Mouse (Mus musculus) layer of hippocampus, postnatal 10 days (tissue): Measurements from ENCODE around the gene Gm20388. TPM values are rescaled to one million over a fixed set of nuclear protein-coding genes. Genes with fewer than 3 reads are reported as not detected.

Experiments
- DNase-seq, 2 experiments: peaks; one replicate each; pipeline ENCODE4 v3.0.0; 2021; ENCODE audit warnings: low spot score in 2 of 2
- total RNA-seq, 2 experiments: library from RNA; stranded (reverse); gene quantifications; 2 replicates each; pipeline ENCODE4 v1.2.3; 2021

The Gm20388 gene
- total RNA-seq, 2 experiments from 2014 or later, result not detected

- no peak for DNase-seq
These were observed 3799.7 kb downstream of the Gm20388 start for GRCm38 (mm10) chr8:123710335-123710734.

GRCm38 (mm10) chr8:123714451-123714850 is 3803.8 kb downstream of the Gm20388 start:
- DNase-seq, result no peak

GRCm38 (mm10) chr8:123715916-123716592 is 3805.4 kb downstream of the Gm20388 start:
- DNase-seq, result no peak

GRCm38 (mm10) chr8:123717104-123717503 is 3806.5 kb downstream of the Gm20388 start:
- DNase-seq, result no peak

DNA sequence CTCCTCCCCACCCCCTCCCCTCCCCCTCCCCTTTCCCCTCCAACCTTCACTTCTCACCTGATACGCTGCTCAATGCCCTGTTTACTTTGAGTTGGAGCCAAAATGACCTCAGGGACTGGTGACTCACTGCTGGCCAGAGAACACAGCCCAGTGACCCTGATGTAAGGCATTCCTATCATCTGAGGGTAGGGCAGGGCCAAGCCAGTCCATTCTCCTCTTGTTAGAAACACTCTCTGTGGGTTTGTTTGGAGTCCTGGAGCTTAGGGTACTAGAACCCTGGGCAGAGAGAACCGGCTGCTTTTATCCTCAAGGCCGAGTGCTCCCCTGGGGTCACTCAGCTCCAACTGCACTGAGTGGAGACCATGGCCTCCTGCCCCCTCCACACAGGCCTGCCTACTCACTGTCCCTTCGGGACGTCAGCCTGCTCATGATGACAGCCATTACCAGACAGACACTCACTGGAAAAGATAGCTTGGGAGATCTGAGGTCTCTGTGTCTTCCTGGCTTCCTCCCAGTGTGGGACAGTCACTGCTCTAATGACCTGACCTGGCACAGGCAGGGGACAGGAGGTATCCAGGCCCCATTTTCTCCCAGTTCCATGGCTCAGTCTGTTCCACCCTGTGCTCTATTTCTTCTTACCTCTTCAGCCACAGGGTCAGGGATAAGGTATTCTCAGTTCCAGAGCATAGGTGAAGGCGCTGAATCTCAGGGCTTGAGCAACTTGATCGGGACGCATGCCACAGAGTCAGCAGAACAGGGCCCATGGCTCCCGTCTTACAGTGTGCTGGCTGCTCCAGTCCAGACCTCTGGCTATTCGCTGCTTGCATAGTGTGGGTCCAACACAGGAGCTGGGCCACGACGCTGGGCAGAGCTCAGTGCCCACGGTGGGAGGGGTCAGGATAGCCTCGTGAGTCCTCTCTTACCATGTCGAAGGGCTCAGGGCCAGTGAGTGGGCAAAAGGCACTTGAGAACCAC is 3807.2 kb downstream of the Gm20388 start:
- DNase-seq, result no peak

- no peak for DNase-seq
These were observed 3808.1 kb downstream of the Gm20388 start for GRCm38 (mm10) chr8:123718752-123719151.

DNA sequence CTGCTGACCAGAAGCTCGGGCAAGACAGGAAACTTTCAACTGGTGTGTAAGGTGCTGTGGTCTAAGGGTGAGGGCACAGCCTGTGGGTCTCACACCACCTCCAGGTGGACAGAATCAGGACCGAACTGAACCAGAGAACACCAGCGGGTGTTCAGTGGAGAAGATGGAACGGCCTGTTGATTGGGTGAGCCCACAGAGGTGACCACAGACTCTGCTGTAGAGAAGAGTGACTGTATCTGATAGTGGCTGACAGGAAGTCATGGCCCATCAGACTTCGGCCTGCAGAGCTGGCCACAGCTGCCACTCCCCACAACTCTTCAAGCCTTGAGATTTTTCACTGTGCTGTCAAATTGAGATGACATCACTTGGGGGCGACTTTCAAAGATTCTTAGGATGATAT is 3808.6 kb downstream of the Gm20388 start:
- no peak for DNase-seq

DNA sequence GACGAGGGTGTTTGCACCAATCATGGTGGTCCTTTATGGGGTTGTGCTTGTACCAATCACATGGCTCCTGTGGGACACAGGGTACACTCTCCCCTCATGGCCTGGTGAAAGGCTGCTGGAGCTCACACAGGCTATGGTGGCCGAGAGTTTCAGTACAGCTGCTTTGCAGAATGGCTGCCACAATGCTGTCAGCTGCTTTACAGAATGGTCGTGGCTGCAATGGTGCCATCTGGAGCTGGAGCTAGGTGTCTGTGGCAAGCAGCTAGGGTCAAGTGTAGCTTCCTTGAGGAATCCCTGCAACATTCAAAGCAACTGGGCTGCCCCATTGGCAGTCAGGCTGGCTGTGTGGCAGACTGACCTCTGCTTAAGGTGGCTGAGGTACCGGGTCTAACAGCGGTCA is 3809.2 kb downstream of the Gm20388 start:
- no peak for DNase-seq

DNA sequence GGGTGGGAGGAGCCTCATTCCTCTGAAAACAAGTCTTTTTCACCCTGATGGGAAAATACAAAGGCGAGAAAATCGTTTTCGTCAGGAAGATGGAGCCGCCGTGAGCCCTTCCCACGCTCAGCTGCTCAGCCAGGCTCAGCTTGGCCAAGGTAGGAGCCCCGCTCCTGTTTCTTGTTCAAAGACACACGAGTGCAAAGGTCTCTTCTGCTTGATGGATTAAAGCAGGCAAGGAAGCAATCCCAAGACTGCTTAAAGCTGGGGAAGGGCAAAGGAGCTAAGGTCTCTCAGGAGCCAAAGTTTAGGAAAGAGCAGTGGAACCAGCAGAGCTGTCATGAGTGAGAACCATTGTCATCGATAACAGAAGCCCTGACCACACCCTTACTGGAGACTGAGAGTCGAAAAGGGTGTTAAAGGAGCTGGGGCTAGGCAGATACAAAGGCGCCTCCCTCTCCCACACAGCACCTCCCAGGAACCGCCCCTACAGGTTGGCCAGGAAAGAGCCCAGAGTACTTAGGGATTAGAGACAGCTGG is 3809.9 kb downstream of the Gm20388 start:
- DNase-seq, result no peak

DNA sequence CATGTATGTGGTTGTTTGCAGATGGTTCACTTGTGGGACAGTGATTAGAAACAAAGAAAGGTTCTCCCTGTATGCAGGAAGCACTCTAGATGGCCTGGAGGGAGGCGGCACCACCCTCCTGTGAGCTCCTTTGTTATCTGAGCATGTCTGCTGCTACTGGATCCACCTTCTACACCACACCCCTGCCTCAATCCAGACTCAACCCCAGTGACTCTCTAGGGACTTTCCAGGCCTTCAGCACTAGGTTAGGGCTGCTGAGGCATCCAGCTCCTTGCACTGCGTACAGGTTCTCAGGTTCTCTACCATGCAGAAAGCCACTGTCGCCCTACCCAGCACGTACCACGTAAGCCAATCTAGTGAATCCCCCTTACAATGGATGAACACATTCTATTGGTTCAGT is 3811.6 kb downstream of the Gm20388 start:
- no peak for DNase-seq

GRCm38 (mm10) chr8:123724752-123725151 is 3814.1 kb downstream of the Gm20388 start:
- no peak for DNase-seq

GRCm38 (mm10) chr8:123725261-123725660 is 3814.6 kb downstream of the Gm20388 start:
- no peak for DNase-seq

DNA sequence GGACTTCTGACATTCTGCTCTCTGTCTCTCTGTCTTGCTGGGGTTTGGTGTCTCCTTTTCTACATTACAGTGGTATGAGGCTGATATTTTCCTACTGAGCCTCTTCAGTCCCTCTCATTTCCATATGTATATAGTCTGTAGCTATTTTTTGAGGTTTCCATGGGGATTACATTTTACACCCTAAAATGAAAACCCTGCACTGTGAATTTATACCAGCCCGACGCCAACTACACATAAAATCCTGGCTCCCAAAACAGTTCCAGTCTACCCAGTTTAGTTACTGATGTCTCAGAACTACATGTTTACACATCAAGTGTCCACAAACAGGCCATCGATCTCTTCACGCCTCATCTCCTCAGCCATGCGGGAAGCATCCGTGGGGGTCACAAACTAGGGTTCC is 3816.1 kb downstream of the Gm20388 start:
- no peak for DNase-seq

DNA sequence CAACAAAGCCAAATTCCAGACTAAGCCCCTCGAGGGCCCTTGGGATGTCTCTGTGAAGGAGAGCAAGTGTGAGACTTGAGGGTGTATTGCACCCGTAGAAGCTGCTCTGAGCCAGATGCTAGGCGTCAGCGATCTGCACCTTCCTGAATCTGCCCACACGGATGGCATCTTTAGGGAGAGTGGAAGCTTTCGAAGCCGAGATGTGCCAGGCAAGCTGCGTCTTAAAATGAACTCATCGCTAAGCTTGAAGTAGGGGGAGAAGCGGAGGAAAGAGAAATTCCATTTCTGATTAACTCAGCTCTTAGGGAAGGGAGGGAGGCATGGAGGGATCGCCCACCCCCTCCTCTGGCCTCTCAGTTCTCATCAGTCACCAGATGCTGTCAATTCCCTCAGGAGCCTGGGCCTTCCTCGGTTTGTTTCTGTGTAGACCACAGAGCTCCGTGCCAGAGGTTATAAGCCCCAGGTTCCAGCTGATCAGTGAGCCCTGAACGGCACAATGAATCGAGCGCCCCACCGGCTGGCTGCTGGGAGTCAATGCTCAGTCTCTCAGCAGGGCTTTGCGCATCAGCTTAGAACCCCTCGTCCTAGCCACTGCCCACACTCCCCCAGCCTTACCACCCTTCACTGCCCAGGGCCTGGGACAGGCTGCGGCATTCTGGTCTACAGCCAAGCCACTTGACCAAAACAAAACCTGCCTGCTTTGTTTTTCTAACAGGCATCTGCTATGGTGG is 3818.6 kb downstream of the Gm20388 start:
- peak; percentile 47 to 52 for DNase-seq

DNA sequence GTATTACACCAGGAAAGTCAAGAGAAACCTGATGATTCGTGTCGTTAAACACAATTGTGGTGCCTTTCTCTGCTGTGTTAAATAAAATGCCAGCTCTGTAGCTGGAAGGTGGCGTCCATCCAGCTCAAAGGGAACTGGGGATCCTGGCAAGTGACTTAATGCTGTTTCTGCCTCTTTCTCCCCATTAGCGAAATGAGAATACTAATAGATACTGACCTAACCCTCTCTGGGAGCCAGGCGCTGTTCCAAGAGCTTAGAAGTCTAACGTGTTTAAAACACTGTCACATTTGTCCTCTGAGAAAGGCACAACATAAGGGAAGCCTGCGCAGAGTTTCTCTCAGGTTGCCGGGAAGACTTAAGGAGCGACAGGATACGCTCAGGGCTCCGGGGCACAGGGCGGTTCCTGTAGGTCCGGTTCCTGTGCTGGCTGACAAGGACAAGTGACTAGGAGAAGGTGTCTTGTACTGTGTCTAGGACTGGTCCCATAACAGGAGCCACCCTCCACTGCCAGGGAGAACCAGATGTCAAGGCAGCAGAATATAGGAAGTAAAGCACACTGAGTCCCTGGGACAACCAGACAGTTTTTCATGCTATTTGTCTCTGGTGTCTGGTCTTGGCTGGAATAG is 3819.3 kb downstream of the Gm20388 start:
- peak in 1 of 2 experiments; percentile 47 for DNase-seq

DNA sequence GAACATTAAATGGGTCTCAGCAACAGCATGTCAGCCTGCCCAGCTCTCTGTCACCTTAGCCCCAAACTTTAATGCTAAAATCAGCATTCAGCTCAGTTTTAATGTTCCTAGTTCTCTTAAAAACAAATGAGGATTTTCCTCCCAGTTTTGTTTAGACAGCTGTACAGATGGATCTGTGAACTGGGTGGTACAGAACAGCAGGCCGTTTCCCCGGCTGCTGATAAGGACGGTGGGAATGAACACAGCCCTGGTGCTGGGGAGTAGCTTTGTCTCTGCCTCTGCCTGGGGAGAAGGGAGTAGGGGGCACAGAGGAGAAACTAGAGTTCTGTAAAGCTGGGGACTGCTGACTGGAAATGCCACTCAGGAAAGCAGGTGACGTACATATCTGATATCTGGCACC is 3821.7 kb downstream of the Gm20388 start:
- no peak for DNase-seq

- DNase-seq, result no peak
These were observed 3823.8 kb downstream of the Gm20388 start for GRCm38 (mm10) chr8:123734486-123734885.

- DNase-seq, result no peak
These were observed 3826.3 kb downstream of the Gm20388 start for GRCm38 (mm10) chr8:123736974-123737373.

DNA sequence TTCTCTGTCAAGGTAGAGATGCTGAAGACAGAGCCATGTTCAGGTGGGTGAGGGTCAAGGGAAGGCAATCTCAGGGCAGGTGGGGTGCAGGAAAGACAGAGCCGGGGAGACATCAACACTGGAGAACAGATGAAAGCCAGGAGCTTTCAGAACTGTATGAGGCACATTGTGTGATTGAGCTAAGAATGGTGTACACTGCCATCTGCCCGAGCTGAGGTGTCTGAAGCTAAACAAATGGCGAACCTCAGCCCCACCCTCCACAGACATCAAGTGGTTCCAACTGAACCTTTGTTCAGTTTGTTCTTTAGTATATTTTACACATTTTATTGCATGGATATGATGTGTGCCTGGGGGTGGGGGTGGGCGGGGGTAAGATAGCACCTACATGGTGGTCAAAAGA is 3829.6 kb downstream of the Gm20388 start:
- DNase-seq, result peak in 1 of 2 experiments; percentile 9

- no peak for DNase-seq
These were observed 3830.6 kb downstream of the Gm20388 start for GRCm38 (mm10) chr8:123741232-123741631.

- DNase-seq, result no peak
These were observed 3835.8 kb downstream of the Gm20388 start for GRCm38 (mm10) chr8:123746488-123746887.
